Mouse (Mus musculus) right cerebral cortex, postnatal 25 days (tissue): ENCODE measurements around the gene Igfbp7.

Source experiments
- DNase-seq: peaks from one replicate; pipeline ENCODE4 v3.0.0; 2022

The Igfbp7 gene

GRCm38 (mm10) chr5:77404941-77405340 lies 2.9 kb downstream of the Igfbp7 start:
- DNase-seq = no peak

- DNase-seq = no peak
Observed at GRCm38 (mm10) chr5:77402901-77403300, 4.9 kb downstream of the Igfbp7 start.

GRCm38 (mm10) chr5:77402137-77402536 lies 5.7 kb downstream of the Igfbp7 start:
- DNase-seq = no peak

- DNase-seq = no peak
Observed at GRCm38 (mm10) chr5:77400823-77401222, 7.0 kb downstream of the Igfbp7 start.

GRCm38 (mm10) chr5:77400151-77400550 lies 7.7 kb downstream of the Igfbp7 start:
- no peak for DNase-seq

- DNase-seq = no peak
Observed at GRCm38 (mm10) chr5:77399076-77399475, 8.8 kb downstream of the Igfbp7 start.

GRCm38 (mm10) chr5:77398285-77399057 lies 9.4 kb downstream of the Igfbp7 start:
- DNase-seq = no peak

- DNase-seq = no peak
Observed at GRCm38 (mm10) chr5:77393990-77394618, 13.7 kb downstream of the Igfbp7 start.

GRCm38 (mm10) chr5:77393094-77393619 lies 14.7 kb downstream of the Igfbp7 start:
- no peak for DNase-seq

- DNase-seq = no peak
Observed at GRCm38 (mm10) chr5:77390272-77390671, 17.6 kb downstream of the Igfbp7 start.

- no peak for DNase-seq
Observed at GRCm38 (mm10) chr5:77388359-77388758, 19.5 kb downstream of the Igfbp7 start.

- DNase-seq = no peak
Observed at GRCm38 (mm10) chr5:77387414-77387704, 20.5 kb downstream of the Igfbp7 start.

- DNase-seq = no peak
Observed at GRCm38 (mm10) chr5:77386596-77387413, 21.0 kb downstream of the Igfbp7 start.

- DNase-seq = no peak
Observed at GRCm38 (mm10) chr5:77385900-77386595, 21.8 kb downstream of the Igfbp7 start.

GRCm38 (mm10) chr5:77385221-77385620 lies 22.6 kb downstream of the Igfbp7 start:
- no peak for DNase-seq

- no peak for DNase-seq
Observed at GRCm38 (mm10) chr5:77384724-77385123, 23.1 kb downstream of the Igfbp7 start.

GRCm38 (mm10) chr5:77383799-77384554 lies 23.9 kb downstream of the Igfbp7 start:
- DNase-seq = no peak

GRCm38 (mm10) chr5:77381686-77382085 lies 26.2 kb downstream of the Igfbp7 start:
- DNase-seq = no peak

- no peak for DNase-seq
Observed at GRCm38 (mm10) chr5:77381283-77381682, 26.6 kb downstream of the Igfbp7 start.

GRCm38 (mm10) chr5:77380321-77380901 lies 27.4 kb downstream of the Igfbp7 start:
- DNase-seq = no peak

GRCm38 (mm10) chr5:77379434-77380135 lies 28.3 kb downstream of the Igfbp7 start:
- no peak for DNase-seq
